Mouse (Mus musculus) frontal cortex, postnatal 36 days (tissue): ENCODE measurements at regions not wholly inside any gene's neighbourhood (a gene's known extent, or its start where the extent isn't known, plus 50 kb on each side); places are given as distances from the start of the nearest gene placed in this dataset.

Experiments
- DNase-seq, 2 experiments: peaks; one replicate each; pipeline ENCODE4 v3.0.0; 2022; ENCODE audit warnings: low spot score in 2 of 2

DNA sequence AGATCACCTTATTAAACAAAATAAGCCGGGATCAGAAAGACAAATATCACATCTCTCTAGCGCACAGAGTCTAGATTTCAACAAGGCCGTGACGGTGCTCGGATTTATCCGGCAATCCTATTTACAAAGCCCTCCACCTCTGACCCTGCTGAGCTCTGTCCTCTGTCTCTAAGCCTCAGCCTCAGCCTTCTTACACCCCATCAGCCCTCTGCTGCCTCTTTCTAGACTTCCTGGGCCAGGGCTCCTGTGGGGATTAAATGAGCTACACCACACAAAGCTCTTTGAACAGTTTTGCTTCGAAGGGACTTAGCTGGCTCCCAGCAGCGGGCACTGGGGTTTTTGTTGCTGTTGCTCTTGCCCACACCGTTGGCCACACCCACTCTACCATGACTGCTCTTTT lies 211.8 kb downstream of the CK137956 start:
- no peak for DNase-seq

DNA sequence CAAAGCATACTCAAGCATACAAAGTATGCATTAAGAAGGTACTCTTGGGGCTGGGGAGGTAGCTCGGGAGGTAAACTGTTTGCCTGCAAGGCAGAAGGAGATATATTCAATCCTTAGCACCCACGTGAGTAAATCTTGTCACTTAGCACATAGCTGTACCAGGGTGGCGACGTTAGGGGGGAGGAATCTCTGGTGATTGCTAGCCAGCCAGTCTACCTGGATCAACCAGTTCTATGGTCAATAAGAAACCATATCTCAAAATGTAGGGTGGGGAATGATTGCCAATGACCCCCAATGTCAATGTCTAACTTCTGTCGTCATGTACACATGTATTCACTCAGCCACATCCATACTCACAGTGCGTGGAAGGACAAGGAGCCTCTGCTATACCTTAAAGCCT lies 214.5 kb downstream of the CK137956 start:
- no peak for DNase-seq

DNA sequence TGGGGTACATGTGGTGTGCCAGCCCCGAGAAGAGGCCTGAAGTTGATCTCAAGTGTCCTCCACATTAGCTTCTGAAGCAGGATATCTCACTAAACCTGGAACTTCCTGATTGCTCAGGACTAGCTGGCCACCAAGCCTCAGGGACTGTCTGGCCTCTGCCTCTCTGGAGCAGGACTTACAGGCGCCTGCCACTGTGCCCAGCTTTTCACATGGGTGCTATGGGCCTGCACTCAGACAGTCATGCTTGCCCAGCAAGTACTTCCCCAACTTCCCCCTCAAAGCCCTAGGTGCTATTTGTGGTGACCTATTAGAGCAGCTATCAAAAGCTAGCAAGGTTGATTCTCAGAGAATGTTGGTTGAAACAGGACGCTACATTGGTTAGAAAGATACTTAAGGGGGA lies 220.0 kb downstream of the CK137956 start:
- DNase-seq = no peak

DNA sequence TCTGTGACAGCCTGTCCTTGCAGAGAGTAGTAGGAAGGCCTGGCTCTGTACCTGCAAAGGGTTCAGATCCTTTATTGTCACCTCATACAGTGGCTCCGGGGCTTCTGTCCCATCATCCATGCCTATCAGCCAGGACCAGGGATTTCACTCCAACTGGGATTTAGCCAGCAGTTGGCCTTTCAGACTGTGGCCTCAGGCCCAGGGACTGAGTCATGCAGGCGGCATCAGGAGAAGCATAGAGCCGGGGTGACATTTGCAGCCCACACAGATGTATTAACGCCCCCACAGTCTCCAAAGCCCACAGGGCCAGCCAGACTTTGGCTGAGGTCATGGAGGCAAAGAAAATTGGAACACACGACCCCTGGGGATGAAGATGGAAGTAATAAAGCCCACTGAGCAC lies 222.9 kb downstream of the CK137956 start:
- no peak for DNase-seq

DNA sequence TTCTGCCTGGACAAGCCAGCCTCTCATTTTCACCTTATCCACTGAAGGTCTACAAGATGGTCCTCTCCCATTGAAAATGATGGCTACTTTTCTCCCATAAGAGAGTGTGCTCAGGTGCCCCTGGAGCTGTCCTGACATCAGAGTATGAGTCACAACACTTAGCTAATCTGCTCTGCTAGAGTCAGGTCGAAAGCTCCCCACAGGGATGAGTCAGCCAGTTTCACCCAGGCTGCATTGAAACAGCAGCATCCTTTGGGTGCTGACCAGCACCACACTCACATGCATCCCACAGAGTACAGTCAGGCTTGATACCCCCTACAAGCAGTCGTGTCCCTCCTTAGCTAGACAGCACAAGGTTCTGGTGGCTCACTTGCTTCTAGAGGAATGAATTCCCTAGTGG lies 234.0 kb downstream of the CK137956 start:
- peak; percentile 23 to 38 for DNase-seq

DNA sequence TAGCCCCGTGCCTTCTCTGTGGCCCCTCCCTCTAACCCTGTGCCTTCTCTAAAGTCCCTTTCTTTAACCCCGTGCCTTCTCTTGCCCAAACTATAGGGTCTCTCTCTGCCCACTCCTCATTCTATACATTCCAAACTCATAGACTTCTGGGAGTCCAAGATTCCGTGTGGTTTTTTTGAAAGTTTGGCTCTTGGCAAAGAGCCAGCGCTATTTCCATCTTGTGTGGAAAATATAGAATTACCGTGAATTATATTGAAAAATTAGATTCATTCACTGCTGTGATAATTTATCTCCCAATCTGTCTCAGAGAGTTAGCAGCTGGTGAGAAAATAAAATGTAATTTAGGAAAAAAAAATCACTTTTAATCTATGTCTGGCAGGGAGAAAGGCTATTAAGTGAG lies 234.6 kb downstream of the CK137956 start:
- DNase-seq = peak in 1 of 2 experiments; percentile 34

DNA sequence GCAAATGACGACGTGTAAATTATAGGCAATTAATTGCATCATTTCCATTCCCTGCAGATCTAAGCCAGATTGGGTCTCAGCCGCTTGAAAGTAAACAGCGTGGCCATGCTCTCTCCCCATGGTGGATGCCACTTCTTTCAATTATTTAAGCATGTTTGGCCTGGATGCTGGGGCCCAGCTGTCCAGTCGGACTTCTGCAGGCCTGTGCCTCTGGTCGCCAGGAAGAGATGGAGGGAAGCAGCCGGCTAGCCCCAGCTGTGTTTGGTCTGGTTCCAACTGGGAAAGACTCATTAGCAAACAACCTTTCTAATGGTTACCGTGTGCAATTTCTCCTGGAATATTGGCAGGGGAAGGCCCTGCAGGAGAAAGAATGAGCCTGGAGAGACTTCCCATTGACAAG lies 236.1 kb downstream of the CK137956 start:
- no peak for DNase-seq

DNA sequence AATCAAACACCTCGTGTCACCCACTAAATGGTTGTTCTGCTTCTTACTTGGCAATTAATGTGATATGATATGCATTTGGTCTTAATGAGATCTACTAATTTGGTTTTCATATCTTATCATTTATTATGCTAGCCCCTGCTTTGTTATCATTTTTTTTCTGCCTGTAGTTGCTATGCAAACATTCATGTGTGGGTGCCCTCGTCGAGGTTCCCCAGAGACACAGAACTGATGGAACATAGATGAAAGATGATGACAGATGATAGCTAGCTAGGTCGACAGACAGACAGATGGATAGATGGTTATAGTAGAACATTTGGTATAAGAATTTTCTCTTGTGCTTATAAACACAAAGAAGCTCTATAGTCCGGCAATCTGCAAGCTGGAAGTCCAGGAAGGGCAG lies 252.1 kb downstream of the CK137956 start:
- no peak for DNase-seq

DNA sequence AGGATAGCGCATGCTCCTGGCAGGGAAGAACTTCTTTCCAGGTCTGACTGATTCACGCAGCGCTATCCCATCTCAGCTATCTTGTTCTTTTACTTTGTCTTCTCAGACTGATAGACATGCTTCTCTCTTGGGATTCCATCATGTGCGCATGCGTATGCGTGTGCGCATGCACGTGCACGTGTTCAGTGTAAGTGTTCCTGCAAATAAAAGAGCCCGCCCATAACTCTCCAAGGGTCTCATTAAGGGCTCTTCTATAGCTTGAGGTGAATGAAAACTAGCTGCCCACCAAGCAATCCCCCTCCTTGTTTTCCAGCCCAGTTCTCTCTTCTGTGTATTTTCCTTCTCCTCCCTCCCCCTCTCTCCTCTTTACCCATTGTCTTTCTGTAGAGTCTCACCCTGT lies 258.5 kb downstream of the CK137956 start:
- no peak for DNase-seq

DNA sequence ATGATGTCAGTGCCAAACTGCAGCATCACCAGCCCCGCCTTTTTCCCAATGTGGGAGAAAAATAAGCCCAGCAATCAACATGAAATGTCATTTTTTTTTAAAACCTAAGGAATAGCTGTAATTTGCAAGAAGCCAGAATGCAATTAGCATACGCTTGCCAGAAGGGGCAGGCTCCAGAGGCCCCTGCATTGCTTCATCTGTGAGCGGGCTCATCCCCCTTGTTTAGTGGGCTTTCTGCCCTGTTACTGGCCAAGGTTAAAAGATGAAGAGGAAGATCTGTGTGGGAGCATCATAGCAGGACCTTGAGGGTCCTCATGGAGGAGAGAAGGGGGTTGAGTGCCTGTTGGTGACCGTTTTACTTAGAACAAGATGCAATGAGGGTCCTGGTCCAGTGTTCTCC lies 259.9 kb downstream of the CK137956 start:
- no peak for DNase-seq

DNA sequence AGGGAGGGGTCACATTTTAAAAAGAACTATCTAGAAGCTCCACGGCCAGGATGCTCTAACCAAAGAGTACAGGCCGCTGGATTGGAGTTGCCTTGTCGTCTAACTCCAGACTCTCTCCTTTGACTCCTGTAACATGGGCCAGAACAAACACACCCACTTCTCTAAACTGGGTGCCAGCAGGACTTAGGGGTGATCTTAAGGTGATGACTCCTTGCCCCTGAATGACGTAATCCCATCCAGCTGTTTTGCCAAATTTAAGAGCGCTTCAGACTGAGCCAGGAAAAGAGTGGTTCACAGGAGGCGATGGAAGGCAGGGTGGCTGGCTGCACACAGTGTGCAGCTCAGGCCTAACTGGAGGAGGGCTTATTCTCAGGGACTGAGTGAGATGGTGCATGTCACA lies 261.0 kb downstream of the CK137956 start:
- DNase-seq = no peak

DNA sequence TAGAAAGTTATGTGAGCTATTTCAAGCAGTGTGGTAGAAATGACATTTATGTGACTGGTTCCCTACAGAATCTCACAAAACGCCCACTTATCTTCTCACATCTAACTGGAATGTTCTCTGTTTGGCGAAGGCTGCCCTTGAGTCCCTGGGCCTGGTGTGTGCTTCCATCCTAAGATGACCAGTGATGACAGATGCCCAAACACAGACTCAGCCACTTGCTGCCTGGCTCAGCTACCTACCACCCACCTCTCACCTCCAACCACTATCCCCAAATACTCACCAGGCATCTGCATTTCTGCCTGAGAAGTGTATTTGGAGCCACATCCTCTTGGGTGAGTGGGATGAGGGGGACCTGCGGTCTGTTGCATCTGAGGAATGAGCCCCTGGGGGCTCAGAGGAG lies 262.6 kb downstream of the CK137956 start:
- DNase-seq = peak; percentile 62 to 84

DNA sequence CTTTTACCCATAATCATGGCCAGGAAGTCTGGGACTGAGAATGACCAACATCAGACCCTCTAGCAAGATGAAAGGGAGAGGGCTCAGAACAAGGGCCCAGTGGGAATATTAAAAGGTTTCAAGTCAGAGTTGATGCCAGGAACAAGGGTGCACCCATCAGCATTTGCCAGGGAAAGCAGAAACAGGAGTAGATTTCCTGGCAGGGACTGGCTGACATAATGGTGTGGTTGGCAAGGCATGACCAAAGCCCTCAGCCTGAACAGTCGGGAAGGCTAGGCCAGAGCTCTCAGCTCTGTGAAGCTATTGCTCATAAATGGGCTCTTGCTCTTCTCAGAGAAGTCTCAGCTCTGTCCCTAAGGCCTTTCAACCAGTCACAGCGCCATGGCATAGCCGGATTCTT lies 263.6 kb downstream of the CK137956 start:
- DNase-seq = no peak

DNA sequence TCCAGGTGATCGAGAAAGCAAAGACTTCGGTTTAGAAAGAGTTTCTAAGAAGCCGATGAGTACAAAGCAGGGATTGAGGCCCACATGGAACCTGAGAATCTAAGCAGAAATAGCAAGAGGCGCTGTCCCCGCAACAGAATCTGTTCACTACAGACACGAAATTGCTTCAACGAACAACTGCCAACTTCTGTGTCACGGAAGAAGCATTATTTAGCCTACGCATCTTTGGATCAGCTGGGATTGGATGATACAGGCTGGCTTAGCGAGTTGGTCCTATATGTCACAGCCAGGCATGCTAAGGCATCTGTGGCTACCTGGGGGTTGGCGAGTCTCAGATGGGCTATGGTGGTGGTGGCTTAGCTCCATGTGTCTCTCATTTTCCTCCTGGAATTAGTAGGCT lies 269.1 kb downstream of the CK137956 start:
- DNase-seq = peak in 1 of 2 experiments; percentile 59

DNA sequence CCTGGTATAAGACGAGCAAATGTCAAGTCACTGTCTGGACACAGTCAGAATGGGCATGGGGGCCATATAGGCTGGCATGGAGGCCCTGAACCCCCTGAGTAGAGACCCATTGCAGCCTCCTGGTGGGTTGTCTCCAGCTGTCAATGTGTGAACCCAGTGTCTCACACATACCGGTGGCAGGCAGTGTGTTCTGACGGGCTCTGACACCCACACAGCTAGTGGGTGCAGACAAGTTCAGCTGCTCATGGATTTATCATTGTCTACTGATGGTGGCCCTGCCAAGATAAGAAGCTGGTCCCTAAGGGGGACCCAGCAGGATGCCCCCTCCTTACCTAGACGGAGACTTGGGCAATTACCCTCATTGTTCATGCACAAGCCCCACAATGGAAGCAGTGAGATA lies 280.8 kb downstream of the CK137956 start:
- no peak for DNase-seq

DNA sequence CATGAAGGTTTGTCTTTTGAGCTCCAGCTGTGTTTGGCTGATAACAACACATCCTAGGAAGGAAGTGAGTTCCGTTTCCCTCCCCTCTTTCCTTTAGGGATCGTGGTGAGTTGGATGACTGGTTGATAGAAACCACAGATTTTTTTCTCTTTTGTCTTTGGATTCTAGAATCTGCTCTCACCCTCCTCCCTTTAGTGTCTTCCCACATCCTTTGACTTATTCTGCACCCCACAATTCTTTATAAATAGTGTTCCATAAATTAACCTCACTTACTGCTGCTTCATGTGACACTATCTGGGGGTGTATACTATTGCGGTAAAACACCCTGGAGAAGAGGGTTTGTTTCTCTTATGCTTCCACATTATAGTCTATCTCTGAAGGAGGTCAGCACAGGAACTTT lies 285.7 kb downstream of the CK137956 start:
- peak in 1 of 2 experiments; percentile 20 for DNase-seq

DNA sequence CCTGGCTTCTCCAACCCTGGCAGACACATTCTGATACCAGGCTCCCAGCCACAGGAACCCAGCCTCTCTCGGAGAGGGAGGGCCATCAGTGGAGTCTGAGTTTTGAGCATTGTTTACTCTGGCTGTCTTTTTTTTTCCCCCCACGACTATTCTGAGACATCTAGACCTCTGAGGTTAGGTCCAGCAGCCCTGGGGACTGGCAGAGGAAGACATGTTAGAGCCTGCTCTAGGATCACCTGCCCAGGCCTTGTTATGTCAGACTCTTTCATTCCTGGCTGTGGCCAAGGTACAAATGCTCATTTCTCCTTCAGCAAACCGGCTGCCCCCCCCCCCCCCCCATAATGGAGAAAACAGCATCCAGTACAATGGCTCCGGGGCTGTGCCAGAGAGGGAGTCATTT lies 291.4 kb downstream of the CK137956 start:
- no peak for DNase-seq

DNA sequence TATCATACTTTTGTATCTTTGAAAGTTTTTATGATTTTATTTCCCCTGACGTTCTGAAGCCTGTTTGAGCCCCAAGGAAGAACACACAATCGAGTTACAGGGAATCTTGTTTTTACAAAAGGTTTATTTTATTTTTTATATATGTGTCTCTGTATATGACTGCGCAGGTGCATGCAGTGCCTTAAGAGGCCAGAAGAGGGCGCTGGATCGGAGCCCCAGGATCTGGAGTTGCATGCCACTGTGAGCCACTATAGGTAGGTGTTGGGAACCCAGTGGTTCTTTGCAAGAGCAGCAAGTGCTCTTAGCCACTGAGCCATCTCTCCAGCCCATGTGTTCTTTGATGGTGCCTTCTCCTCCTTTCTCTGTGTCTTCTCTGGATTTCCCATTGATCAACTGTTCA lies 292.3 kb downstream of the CK137956 start:
- no peak for DNase-seq

DNA sequence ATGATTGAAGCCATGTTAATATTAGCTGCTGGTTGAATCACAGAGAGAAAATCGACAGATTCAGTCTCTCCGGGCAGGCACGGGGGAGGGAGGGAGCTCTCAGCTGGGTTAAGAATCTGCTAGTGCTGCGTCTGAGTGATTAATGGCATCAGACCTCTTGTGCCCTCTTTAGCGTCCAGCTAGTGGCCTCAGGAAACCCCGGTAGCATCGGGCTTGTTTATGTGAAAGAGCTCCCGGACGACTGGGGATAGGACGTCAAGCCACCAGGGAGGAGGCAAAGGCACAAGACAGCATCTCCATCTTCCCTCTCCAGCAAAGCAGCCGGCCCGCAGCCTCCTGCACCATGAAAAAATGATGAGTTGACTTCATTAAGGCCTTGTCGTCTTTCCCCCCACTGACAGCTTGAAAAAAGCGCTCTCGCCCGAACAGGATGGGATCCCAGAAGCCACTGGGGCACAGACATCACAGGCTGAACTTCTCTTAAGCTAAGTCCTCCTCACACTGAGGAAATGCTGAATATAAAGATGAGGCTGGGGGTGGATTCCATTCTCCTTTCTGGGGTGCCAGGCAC lies 294.9 kb downstream of the CK137956 start:
- DNase-seq = no peak

DNA sequence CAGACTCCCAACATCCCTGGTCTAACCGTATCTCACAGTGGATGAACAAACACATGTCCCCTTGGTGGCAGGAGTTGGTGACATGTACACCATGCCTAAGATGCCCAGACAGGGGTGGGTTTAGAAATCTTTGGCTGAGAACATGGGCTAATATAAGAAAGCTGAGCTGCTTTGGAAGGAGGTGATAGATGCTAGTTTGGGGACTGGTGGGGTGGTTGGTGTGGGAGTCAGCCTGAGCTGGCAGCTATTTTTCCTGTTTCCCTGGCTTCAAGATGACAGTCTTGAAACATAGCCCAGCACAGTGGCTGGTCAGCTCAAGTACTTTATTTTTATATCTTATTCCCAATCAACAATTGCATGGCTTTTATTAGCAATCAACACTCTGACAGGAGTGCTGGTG lies 302.0 kb upstream of the Gjb5 start:
- DNase-seq = peak; percentile 48 to 69

DNA sequence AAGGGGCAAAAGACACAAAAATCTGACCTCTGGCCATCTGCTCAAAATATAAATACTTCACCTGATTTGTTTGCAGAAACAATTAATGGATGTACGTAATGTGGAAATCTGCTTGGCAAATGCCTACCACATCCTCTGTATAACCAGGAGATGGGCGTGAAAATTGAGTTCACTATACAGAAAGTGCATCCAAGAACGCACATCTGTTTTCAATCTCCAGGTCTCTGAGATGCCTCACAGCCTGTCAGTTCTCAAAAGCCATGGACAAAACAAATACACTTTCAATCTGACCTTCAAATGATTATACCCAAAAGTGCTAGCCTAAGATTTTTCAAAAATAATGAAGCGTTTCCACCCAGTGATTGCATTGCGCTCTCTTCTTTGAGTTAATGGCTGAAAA lies 293.6 kb upstream of the Gjb5 start:
- DNase-seq = no peak

DNA sequence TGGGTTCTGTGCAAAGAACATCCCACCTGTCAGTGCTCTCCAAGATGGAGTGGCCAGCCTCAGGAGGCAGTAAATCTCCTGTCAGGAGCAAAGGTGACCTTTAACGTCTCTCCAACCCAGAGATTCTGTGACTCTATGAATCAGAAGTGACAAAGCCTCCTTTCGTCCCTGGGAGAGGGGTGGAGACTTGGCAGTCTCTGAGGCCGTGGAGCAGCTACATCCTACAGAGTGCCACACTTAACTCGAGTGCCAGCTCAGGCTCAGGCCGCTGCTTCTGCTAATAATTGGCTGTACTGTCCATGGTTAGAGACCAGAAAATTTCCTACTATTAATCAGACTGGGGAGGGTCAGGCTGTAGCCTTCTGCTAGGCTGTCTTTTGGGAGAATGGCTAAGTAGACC lies 290.0 kb upstream of the Gjb5 start:
- DNase-seq = no peak

DNA sequence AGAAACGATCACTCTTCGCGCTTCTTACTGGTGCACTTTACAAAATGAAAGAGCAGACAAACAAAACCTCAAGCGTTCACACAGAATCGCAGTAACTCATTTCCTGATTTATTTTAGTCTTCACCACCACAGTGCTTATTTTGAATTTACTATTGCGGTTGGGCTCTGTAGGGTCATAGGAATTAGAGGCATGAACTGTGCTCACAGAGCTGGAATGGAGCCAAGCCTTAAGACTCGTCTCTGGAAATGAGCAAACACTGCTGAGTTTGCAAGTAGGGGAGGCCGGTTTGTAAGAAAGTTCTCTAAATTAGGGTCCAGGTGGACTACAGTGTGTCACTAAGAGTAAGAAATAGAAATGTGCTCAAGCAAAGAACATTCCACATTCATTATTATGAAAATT lies 289.2 kb upstream of the Gjb5 start:
- DNase-seq = no peak

DNA sequence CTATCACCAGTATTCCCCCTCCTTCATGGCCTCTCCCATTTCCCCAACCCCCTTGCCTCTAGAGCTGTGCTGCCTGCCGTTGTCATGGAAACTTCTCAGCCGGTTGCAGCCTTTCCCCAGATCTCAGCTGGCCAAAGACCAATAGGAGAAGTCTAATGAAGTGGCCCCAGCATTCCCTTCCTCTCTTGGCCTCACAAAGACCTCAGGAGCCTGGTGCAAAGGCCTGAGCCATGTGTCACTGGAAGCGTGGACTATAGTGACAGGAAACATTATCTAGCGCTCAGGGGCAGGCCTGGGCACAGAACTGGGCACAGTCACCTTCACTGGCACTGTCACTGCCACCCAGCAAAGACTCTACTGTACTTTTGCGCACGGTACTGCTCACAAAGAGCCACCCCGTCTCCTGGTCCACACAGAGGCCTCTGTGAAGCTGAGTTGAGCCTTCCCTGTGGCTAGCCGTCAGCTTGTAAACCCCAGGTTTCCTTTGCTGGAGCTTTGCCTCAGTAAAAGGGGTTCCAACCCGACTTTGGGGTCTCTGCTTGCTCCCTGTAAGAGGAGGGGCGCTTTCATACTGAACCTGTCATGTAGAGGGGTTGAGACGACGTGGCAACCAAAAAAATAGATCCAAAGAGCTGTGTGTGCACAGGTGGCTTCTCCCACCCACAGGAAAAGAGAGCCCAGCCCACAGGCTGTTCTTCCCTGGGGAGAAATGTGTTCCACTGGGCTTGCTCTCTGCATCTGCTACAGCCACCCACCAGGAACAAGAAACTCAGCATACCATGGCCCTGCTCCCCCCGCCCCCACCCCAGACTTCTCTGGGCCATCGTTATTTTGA lies 282.5 kb upstream of the Gjb5 start:
- peak; percentile 59 to 75 for DNase-seq
